Mouse (Mus musculus) G1E (cell line): Measurements from ENCODE around the gene Plcl2. TPM values are rescaled to one million over a fixed set of nuclear protein-coding genes. Genes with fewer than 3 reads are reported as not detected.
"Not testable (repeated sequence)": the region's sequence is repeated elsewhere in the genome, so short reads cannot be mapped to it uniquely, and the experiment has no call there.

Source experiments
- ATAC-seq: 2 replicates; pipeline ENCODE4 v1.8.0; 2016; ENCODE audit warnings: mild to moderate bottlenecking; ENCODE audit not compliant: insufficient number of reproducible peaks, poor library complexity, low FRiP score, severe bottlenecking; ENCODE audit errors: extremely low read depth
- DNase-seq: peaks from one replicate; pipeline ENCODE4 v3.0.0; 2012; ENCODE audit warnings: low spot score
- H3K27me3 ChIP-seq: 2 replicates; pipeline ENCODE4 v1.6.1; 2012; ENCODE audit warnings: mild to moderate bottlenecking, low read length, inconsistent platforms; ENCODE audit not compliant: insufficient read depth
- H3K36me3 ChIP-seq: replicated peaks from 2 replicates; pipeline ENCODE3; 2012; ENCODE audit warnings: mild to moderate bottlenecking, inconsistent platforms
- H3K4me1 ChIP-seq: 2 replicates; pipeline ENCODE4 v1.6.1; 2012; ENCODE audit warnings: low read depth, low read length, inconsistent platforms, mixed read lengths; ENCODE audit not compliant: insufficient read depth
- H3K4me3 ChIP-seq: 2 replicates; pipeline ENCODE4 v1.5.1; 2012; ENCODE audit warnings: low read depth, mild to moderate bottlenecking, inconsistent platforms, low read length, moderate library complexity, mixed read lengths
- H3K9me3 ChIP-seq: replicated peaks from 2 replicates; pipeline ENCODE4 v1.6.1; 2012; ENCODE audit warnings: inconsistent platforms
- CTCF ChIP-seq: IDR thresholded peaks from 2 replicates; pipeline ENCODE4 v1.5.1; 2012; ENCODE audit warnings: low read depth, low read length, inconsistent platforms, mixed read lengths
- GATA1 ChIP-seq: IDR thresholded peaks from 2 replicates; pipeline ENCODE4 v1.6.1; 2012; ENCODE audit warnings: borderline replicate concordance, low read length, inconsistent platforms, mixed read lengths
- GATA2 ChIP-seq: IDR thresholded peaks from 2 replicates; pipeline ENCODE4 v1.6.1; 2012; ENCODE audit warnings: low read depth, low read length, inconsistent platforms, borderline replicate concordance
- POLR2AphosphoS5 ChIP-seq: IDR thresholded peaks from 2 replicates; pipeline ENCODE4 v1.6.1; 2012; ENCODE audit warnings: low read depth, low read length, inconsistent platforms; ENCODE audit not compliant: insufficient replicate concordance
- TAL1 ChIP-seq: conservative IDR thresholded peaks from 2 replicates; pipeline ENCODE4 v1.6.1; 2012; ENCODE audit warnings: low read depth, low read length, inconsistent platforms, mixed read lengths
- polyA plus RNA-seq: library from polyadenylated mRNA; stranded (reverse); fragments of >175 nt; gene quantifications from 2 replicates; pipeline ENCODE4 v1.2.3, GENCODE M21; 2012
- total RNA-seq, 2 experiments: library from RNA; stranded (forward) in 1 of 2; stranded (reverse) in 1 of 2; fragments of 200-1000 nt in 1 of 2; fragments of >200 nt in 1 of 2; fragmentation: Nextera tagmentation in 1 of 2; gene quantifications; 2 replicates each; pipeline ENCODE4 v1.2.3; 2014 to 2017

Plcl2 gene
- total and polyA plus RNA-seq, 3 experiments, result 0.22 to 13.7 TPM; not detected in 1

DNA sequence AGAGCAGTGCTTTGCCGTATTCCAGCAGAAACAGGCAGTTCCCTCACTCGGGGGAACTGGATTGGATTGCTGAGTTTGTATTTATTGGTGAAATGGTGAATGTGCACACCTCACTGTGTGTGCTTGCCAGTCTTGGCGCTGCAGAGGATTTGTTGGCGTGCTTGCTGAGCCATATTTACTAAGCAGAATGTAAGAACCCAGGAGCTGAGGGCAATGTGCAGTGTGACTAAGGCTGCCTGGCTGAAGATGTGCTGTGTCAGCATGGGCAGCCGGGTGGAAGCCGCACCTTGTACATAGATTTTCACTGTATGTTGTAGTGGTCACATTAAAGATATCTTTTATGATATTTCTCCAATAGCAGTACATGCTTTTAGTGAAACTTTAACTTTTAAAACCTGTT is 178.9 kb downstream of the Plcl2 start:
- H3K4me1 ChIP-seq, result no peaks in the 10 kb centered on the region
- H3K27me3 ChIP-seq, result no peaks in the 10 kb centered on the region
- DNase-seq, result no peak
- no peak overlapping the region for H3K4me3 ChIP-seq
- H3K36me3 ChIP-seq, result no peaks in the 10 kb centered on the region
- peaks cover 30% of the 10 kb centered on the region for H3K9me3 ChIP-seq
- TF ChIP-seq GATA2 (no peak), CTCF (no peak), GATA1 (no peak), POLR2AphosphoS5 (no peak), TAL1 (no peak)
- no peak for ATAC-seq

DNA sequence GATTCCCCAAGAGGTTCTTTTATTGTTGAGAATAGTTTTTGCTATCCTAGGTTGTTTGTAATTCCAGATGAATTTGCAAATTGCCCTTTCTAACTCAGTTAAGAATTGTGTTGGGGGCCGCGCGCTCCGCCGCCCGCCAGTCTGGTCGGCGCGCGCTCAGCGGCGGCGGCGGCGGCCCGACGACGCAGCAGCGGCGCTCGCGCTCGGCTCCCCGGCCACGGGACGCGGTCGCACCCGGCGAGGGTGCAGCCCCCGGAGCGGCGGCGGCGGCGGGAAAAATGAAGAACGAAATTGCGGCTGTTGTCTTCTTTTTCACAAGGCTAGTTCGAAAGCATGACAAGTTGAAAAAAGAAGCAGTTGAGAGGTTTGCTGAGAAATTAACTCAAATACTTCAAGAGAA is 189.2 kb downstream of the Plcl2 start:
- not testable (repeated sequence) for H3K27me3 ChIP-seq, H3K36me3 ChIP-seq, H3K4me3 ChIP-seq, DNase-seq, H3K9me3 ChIP-seq, H3K4me1 ChIP-seq, ATAC-seq

DNA sequence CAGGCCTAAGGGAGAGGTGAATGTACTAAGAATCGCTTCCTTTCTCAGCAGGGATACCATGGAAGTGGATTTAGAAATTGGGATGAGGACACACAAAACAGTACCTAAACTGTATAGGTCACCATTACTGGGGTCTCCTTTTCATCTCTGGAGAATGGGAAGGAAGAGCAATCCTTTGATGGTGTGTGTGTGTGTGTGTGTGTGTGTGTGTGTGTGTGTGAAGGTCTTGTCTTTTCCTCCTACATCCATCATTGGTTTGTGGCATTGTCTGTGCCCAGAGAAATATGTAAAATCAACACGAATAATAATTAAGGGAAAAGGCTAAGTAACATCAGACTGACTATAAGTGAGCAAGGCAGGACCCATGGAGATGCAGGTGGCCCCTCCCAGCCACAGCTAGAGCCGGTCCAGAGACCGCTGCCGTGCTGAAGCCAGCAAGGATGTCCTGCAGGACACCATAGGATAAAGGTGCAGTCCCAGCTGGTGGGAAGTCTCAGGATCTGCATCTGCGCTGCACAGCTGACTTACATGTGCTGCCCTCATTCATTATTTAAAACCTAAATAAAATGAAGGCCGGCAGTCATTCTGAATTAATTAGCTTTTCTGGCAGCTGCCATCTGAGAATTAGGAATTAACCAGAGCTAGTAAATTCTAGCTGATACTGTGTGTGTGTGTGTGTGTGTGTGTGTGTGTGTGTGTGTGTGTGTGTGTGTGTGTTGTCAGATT is 201.5 kb downstream of the Plcl2 start:
- Histone ChIP-seq H3K9me3 (peaks cover 7% of the 10 kb centered on the region), H3K36me3 (no peaks in the 10 kb centered on the region), H3K4me3 (no peak overlapping the region), H3K27me3 (no peaks in the 10 kb centered on the region), H3K4me1 (no peaks in the 10 kb centered on the region)
- DNase-seq, result no peak
- no peak for ATAC-seq
- no peak for TF ChIP-seq GATA2
- no peak for TF ChIP-seq POLR2AphosphoS5
- no peak for TF ChIP-seq GATA1
- TF ChIP-seq TAL1, result no peak
- no peak for TF ChIP-seq CTCF

DNA sequence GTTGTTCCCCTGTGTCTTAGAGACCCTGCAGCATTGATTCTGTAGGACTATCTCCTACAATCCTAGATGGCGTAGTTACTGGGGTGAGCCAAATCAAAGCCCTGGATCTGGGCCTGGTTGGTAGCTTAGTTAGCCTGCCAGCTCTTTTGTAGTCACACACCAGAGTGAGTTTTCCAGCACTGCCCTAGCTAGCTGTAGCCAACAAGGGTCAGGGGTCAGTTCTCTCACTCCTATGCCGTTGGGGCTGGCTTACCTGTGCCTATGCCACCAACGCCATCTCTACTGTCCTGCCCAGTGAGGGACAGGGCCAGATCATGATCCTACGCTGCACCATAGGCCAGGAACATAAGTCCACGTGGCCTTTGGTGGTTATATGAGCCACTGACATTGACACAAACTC is 208.4 kb downstream of the Plcl2 start:
- Histone ChIP-seq H3K36me3 (no peaks in the 10 kb centered on the region), H3K27me3 (no peaks in the 10 kb centered on the region), H3K9me3 (peaks cover 6% of the 10 kb centered on the region), H3K4me1 (no peaks in the 10 kb centered on the region), H3K4me3 (no peak overlapping the region)
- TF ChIP-seq GATA1, result no peak
- no peak for TF ChIP-seq POLR2AphosphoS5
- no peak for TF ChIP-seq CTCF
- no peak for TF ChIP-seq TAL1
- no peak for TF ChIP-seq GATA2
- DNase-seq (no peak), ATAC-seq (no peak)

DNA sequence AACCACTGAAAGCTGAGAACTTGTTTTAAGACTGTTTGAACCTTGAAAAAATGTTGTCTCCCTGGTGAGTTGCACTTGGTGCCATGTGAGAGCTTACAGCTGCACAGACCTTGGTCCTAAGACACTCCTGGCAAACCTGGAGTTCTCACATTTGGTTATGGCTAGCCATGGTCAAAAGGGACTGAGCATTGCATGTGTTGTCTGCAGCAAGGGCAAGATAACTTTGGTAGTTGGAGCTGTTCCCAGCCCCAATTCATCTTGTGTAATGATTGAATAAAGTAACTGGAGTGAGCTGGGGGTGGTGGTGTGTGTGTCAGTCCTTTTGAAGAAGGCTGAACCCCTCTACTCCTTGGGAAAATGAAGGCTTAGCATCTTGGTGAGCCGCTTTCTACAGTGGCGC is 215.2 kb downstream of the Plcl2 start:
- Histone ChIP-seq H3K4me1 (no peaks in the 10 kb centered on the region), H3K9me3 (no peaks in the 10 kb centered on the region), H3K36me3 (no peaks in the 10 kb centered on the region), H3K27me3 (no peaks in the 10 kb centered on the region), H3K4me3 (no peak overlapping the region)
- TF ChIP-seq POLR2AphosphoS5 (no peak), GATA2 (no peak), CTCF (no peak), TAL1 (no peak), GATA1 (no peak)
- ATAC-seq, result no peak
- no peak for DNase-seq

DNA sequence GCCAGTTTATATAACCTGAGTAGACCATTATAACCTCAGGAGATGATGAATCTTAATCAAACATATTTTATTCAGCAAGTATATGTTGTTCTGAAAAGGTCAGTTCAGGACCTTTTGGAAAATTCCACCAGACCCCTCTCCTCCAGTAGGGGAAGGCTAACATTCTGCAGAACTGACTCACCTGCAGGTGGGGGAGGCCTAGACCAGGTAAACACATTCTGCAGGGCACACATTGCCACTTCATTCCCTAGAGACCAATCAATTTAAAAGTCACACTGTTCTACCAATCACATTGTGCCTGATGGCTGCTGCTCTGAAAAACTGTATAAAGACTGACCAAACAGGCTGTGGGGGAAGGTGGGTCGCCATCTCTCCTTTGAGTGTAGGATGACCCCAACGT is 217.1 kb downstream of the Plcl2 start:
- H3K36me3 ChIP-seq, result no peaks in the 10 kb centered on the region
- ATAC-seq (no peak), DNase-seq (no peak)
- H3K4me3 ChIP-seq, result no peak overlapping the region
- no peaks in the 10 kb centered on the region for H3K4me1 ChIP-seq
- TF ChIP-seq GATA1 (no peak), CTCF (no peak), POLR2AphosphoS5 (no peak), GATA2 (no peak), TAL1 (no peak)
- no peaks in the 10 kb centered on the region for H3K27me3 ChIP-seq
- H3K9me3 ChIP-seq, result no peaks in the 10 kb centered on the region

DNA sequence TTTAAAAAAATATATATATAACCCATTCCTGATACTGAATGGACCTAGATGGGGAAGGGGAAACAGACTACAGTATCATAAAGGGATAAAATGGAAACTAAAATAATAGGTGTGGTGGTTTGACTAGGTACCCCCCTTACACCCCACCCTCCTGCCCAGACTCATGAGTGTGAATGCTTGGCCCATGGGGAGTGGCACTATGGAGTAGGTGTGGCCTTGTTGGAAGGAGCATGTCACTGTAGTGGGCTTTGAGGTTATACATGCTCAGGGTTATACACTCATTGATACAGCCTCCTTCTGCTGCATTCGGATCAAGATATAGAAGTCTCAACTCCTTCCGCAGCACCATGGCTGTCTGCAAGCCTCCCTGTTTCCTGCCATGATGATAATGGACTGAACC is 219.8 kb downstream of the Plcl2 start:
- Histone ChIP-seq H3K27me3 (no peaks in the 10 kb centered on the region), H3K4me3 (no peak overlapping the region), H3K36me3 (peaks cover 19% of the 10 kb centered on the region), H3K9me3 (no peaks in the 10 kb centered on the region), H3K4me1 (no peaks in the 10 kb centered on the region)
- DNase-seq (no peak), ATAC-seq (no peak)
- TF ChIP-seq TAL1 (no peak), CTCF (no peak), POLR2AphosphoS5 (no peak), GATA1 (no peak), GATA2 (no peak)
